Mouse (Mus musculus): ENCODE data around the gene Il31ra.

GRCm38 (mm10) chr13:112494590-112494989 lies 99.6 kb downstream of the Il31ra start:
- no peak for TF ChIP-seq CTCF (IDR thresholded peaks at IDR 0.05; ENCODE audit: low read depth)
- TF ChIP-seq EP300 (IDR thresholded peaks at IDR 0.05; ENCODE audit: low read depth): no peak
